Mouse (Mus musculus): ENCODE data around the gene Higd1a. TPM values are rescaled to one million over a fixed set of nuclear protein-coding genes. Genes with fewer than 3 reads are reported as not detected.

Higd1a gene
- polyA plus RNA-seq, 1 experiment from 2014 or later, result 186 TPM

GRCm38 (mm10) chr9:121860921-121861320, 2.8 kb upstream of the Higd1a start:
- Histone ChIP-seq H3K4me2 (replicated peaks; ENCODE audit: low read depth) (no peak overlapping the region), H3K27ac (ENCODE audit: low read depth, low read length) (no peak overlapping the region), H3K36me3 (ENCODE audit: control insufficient read depth, insufficient read depth) (no peaks in the 10 kb centered on the region), H3K27me3 (replicated peaks; ENCODE audit: control insufficient read depth, insufficient read depth, low read length) (no peaks in the 10 kb centered on the region), H3K4me3 (ENCODE audit: low read depth, low read length) (no peak overlapping the region), H3K9ac (ENCODE audit: low read depth, low read length) (no peak overlapping the region), H3K9me3 (ENCODE audit: control insufficient read depth) (no peaks in the 10 kb centered on the region), H3K4me1 (replicated peaks; ENCODE audit: control insufficient read depth, insufficient read depth, low read length) (no peaks in the 10 kb centered on the region)
- 91% methylated on average over 2 of the region's 2 CpGs for WGBS
- no peak for TF ChIP-seq CTCF (IDR thresholded peaks at IDR 0.05; ENCODE audit: low read depth)
- no peak for ATAC-seq

DNA sequence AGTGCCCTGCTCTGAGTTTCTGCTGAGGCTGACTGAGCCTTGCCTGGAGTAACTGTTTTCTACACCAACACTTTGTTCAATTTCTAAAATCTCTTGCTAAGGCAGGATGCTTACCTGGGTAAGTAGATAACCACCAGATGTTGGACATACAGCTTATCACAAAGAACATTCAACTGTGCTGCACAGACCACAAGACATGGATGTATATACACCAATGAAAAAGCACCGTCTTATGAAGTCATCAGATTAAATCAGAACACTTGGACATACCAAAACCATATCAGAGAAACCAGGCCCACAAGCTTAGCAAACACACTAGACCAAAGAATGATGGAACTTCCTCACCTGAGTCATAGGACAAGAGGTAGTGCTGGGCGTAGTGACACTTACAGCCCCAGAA, 1.2 kb upstream of the Higd1a start:
- Histone ChIP-seq H3K9ac (ENCODE audit: low read depth, low read length) (no peak overlapping the region), H3K4me1 (replicated peaks; ENCODE audit: control insufficient read depth, insufficient read depth, low read length) (no peaks in the 10 kb centered on the region), H3K27ac (ENCODE audit: low read depth, low read length) (no peak overlapping the region), H3K36me3 (ENCODE audit: control insufficient read depth, insufficient read depth) (no peaks in the 10 kb centered on the region), H3K4me3 (ENCODE audit: low read depth, low read length) (no peak overlapping the region), H3K4me2 (replicated peaks; ENCODE audit: low read depth) (no peak overlapping the region), H3K9me3 (ENCODE audit: control insufficient read depth) (no peaks in the 10 kb centered on the region), H3K27me3 (replicated peaks; ENCODE audit: control insufficient read depth, insufficient read depth, low read length) (no peaks in the 10 kb centered on the region)
- no peak for ATAC-seq
- TF ChIP-seq CTCF (IDR thresholded peaks at IDR 0.05; ENCODE audit: low read depth), result no peak
- 98% methylated on average over 2 of the region's 2 CpGs for WGBS

GRCm38 (mm10) chr9:121857474-121858152, 549 bp downstream of the Higd1a start:
- TF ChIP-seq CTCF (IDR thresholded peaks at IDR 0.05; ENCODE audit: low read depth), result peak; percentile 67
- H3K27me3 ChIP-seq (replicated peaks; ENCODE audit: control insufficient read depth, insufficient read depth, low read length), result no peaks in the 10 kb centered on the region
- under 1% methylated on average over 69 of the region's 70 CpGs for WGBS
- no peaks in the 10 kb centered on the region for H3K36me3 ChIP-seq (ENCODE audit: control insufficient read depth, insufficient read depth)
- H3K9ac ChIP-seq (ENCODE audit: low read depth, low read length), result peak overlapping the region; percentile 86
- no peaks in the 10 kb centered on the region for H3K9me3 ChIP-seq (ENCODE audit: control insufficient read depth)
- H3K4me2 ChIP-seq (replicated peaks; ENCODE audit: low read depth), result peak overlapping the region; percentile 89
- no peaks in the 10 kb centered on the region for H3K4me1 ChIP-seq (replicated peaks; ENCODE audit: control insufficient read depth, insufficient read depth, low read length)
- ATAC-seq, result peak; percentile 98
- peak overlapping the region; percentile 98 for H3K27ac ChIP-seq (ENCODE audit: low read depth, low read length)
- peak overlapping the region; percentile 89 for H3K4me3 ChIP-seq (ENCODE audit: low read depth, low read length)

DNA sequence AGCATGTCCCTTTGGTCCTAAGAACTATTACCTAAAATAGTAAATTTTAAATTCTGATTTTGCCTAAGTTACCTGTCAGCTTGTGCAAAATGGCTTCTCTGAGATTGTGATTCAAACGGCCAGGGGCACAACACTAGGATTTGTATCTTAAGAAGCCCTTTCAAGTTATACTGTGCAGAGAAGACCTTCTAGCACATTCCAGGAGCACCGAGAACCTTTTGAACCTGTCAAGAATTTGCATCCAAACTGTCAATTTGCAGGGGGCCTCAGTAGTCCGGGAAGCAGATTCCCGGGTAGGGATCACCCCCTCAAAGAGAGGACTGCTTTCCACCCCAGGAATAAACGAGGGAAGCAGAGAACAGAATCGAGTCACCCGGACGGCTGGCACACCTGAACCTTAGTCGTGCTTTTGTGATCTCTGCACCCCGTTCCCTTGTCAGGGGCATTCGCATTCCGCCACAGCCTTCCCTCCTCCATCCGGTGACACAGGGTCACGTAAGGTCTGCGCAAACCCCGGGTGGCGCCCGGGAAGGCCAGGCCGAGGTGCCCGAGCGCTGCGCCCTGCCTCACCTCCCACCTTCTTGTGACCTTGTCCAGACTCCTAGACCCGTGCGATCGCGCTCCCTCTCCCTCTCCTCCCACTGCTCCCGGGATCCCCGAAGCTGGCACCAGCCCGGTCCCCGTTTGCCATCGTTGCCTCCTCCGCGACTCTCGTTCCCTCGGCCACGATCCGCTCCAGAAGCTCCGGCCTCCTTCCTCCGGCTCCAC, 1.3 kb downstream of the Higd1a start:
- Histone ChIP-seq H3K36me3 (ENCODE audit: control insufficient read depth, insufficient read depth) (peaks cover 4% of the 10 kb centered on the region; the same call in 1 of the 2 replicates), H3K4me2 (replicated peaks; ENCODE audit: low read depth) (peak overlapping the region; percentile 89), H3K4me1 (replicated peaks; ENCODE audit: control insufficient read depth, insufficient read depth, low read length) (no peaks in the 10 kb centered on the region), H3K9me3 (ENCODE audit: control insufficient read depth) (no peaks in the 10 kb centered on the region), H3K27ac (ENCODE audit: low read depth, low read length) (peak overlapping the region; percentile 98), H3K4me3 (ENCODE audit: low read depth, low read length) (peak overlapping the region; percentile 89), H3K9ac (ENCODE audit: low read depth, low read length) (peak overlapping the region; percentile 86), H3K27me3 (replicated peaks; ENCODE audit: control insufficient read depth, insufficient read depth, low read length) (no peaks in the 10 kb centered on the region)
- 1% methylated on average over 39 of the region's 39 CpGs for WGBS
- peak; percentile 28 for ATAC-seq
- TF ChIP-seq CTCF (IDR thresholded peaks at IDR 0.05; ENCODE audit: low read depth), result no peak

DNA sequence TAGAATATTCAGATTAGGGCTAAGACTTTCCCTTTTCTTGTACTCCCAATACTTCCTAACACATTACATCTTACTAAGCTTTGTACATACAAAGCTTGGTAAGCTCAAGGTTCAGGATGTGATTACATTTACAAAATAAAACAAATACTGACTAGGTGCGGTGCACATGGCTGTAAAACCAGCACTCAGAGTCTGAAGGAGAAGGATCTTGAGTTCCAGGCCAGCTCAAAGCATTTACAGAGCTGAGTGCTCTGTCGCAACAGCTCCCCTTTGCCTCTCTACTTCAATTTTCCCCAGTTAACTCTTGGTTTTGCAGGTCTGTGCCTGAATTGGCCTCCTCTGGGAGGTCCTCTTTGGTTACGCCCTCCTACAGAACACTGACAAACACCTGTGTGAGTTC, 3.9 kb downstream of the Higd1a start:
- H3K9me3 ChIP-seq (ENCODE audit: control insufficient read depth), result no peaks in the 10 kb centered on the region
- H3K4me1 ChIP-seq (replicated peaks; ENCODE audit: control insufficient read depth, insufficient read depth, low read length), result no peaks in the 10 kb centered on the region
- H3K36me3 ChIP-seq (ENCODE audit: control insufficient read depth, insufficient read depth), result peaks cover 17% of the 10 kb centered on the region
- no peaks in the 10 kb centered on the region for H3K27me3 ChIP-seq (replicated peaks; ENCODE audit: control insufficient read depth, insufficient read depth, low read length)
- no peak for ATAC-seq
- 70% methylated on average over 3 of the region's 3 CpGs for WGBS
- no peak for TF ChIP-seq CTCF (IDR thresholded peaks at IDR 0.05; ENCODE audit: low read depth)
- H3K4me3 ChIP-seq (ENCODE audit: low read depth, low read length), result no peak overlapping the region
- H3K4me2 ChIP-seq (replicated peaks; ENCODE audit: low read depth), result no peak overlapping the region
- no peak overlapping the region for H3K27ac ChIP-seq (ENCODE audit: low read depth, low read length)
- no peak overlapping the region for H3K9ac ChIP-seq (ENCODE audit: low read depth, low read length)

GRCm38 (mm10) chr9:121847842-121848241, 10.3 kb downstream of the Higd1a start:
- H3K9me3 ChIP-seq (ENCODE audit: control insufficient read depth), result no peaks in the 10 kb centered on the region
- TF ChIP-seq CTCF (IDR thresholded peaks at IDR 0.05; ENCODE audit: low read depth), result no peak
- no peak overlapping the region for H3K27ac ChIP-seq (ENCODE audit: low read depth, low read length)
- no peak for ATAC-seq
- no peaks in the 10 kb centered on the region for H3K27me3 ChIP-seq (replicated peaks; ENCODE audit: control insufficient read depth, insufficient read depth, low read length)
- peaks cover 25% of the 10 kb centered on the region for H3K36me3 ChIP-seq (ENCODE audit: control insufficient read depth, insufficient read depth)
- no peak overlapping the region for H3K4me3 ChIP-seq (ENCODE audit: low read depth, low read length)
- H3K4me2 ChIP-seq (replicated peaks; ENCODE audit: low read depth), result no peak overlapping the region
- H3K4me1 ChIP-seq (replicated peaks; ENCODE audit: control insufficient read depth, insufficient read depth, low read length), result no peaks in the 10 kb centered on the region
- 58% methylated on average over 5 of the region's 5 CpGs for WGBS
- H3K9ac ChIP-seq (ENCODE audit: low read depth, low read length), result no peak overlapping the region

Measured in intestine, postnatal 0 days (tissue).